Mouse (Mus musculus): Measurements from ENCODE around the gene Borcs5.

Borcs5 gene

DNA sequence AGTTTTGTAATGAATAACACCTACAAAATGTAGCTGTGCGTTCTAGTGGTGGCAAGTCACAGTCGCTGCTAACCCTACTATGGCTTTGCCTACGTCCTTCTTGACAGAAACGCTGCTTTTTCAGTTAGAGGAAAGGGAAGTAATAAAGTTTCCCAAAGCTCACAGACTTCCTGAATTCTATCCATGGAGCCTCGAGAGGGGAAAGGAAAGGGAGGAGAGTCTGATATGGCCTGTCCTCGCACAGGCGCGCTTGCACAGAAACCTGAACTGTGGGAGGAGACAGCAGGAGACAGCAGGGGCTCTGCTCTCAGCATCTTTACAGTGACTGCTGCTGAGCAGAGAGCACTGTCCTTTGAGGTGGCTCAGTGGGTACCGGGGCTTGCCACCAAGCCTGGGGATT is 8.9 kb upstream of the Borcs5 start:
- no peak for DNase-seq (ENCODE audit: low spot score)

DNA sequence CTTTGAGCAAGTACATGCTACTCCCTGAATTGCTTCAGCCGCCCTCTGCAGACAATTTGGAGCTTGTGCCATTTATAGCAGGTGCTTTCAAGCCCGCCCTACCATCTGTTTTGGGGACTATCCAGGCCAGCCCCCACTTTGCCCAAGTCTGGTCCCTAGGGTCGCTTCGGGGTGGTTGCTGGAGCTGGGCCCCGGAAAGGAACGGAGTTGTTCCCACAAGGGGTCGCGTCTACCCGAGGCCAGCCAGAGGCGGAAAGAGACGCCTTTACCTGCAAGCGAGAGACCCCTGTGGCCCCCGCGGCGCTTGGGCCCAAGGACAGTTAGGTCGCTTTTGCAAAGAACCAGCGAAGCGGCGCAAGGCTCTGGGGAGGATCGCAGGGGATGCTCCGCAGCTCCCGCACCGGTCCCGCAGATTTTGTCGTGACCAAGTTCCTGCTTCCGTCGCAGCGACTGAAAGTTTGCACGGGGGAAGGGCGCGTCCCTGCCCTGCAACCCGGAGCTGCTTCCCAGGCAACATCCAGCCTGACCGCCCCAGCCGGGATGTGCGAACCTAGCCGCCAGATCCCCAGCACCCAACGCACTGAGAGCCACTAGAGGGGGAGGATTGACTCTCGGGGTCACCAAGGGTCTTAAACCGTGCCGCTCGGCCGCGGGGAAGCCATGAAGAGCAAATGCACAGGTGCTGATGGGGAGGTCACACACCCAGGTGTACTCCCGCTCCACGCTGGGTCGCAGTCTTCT is 7.2 kb upstream of the Borcs5 start, which contains the start of gene Mansc1:
Gene Mansc1, minus strand, starts transcription at position 542 of the 741 bp plus-strand sequence.
- no peak for DNase-seq (ENCODE audit: low spot score)

GRCm38 (mm10) chr6:134632756-134633155 is 6.6 kb upstream of the Borcs5 start:
- no peak for DNase-seq (ENCODE audit: low spot score)

- DNase-seq (ENCODE audit: low spot score), result no peak
Measured at GRCm38 (mm10) chr6:134633553-134633952, 5.8 kb upstream of the Borcs5 start.

- DNase-seq (ENCODE audit: low spot score), result no peak
Measured at GRCm38 (mm10) chr6:134636476-134636875, 2.8 kb upstream of the Borcs5 start.

DNA sequence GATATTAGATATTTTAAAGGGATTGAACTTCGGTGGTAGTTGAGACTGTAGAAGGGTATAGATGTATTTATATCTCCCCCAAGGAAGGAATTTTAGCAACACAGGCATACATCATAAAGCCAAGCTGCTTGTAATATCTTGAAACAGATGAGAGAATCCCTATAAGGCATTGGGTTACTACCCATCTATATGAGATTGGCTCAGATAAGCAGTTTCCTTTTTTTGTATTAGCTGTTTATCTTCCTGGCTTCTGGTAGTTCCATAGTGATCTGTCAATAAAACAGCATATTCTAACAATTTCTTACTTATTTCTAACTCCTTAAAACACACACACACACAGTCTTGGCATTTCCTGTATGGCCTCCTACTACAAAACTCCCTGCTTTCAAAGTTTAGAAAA is 590 bp downstream of the Borcs5 start:
- no peak for DNase-seq (ENCODE audit: low spot score)

- DNase-seq (ENCODE audit: low spot score), result peak; percentile 94
Measured at GRCm38 (mm10) chr6:134640485-134641475, 1.5 kb downstream of the Borcs5 start.

DNA sequence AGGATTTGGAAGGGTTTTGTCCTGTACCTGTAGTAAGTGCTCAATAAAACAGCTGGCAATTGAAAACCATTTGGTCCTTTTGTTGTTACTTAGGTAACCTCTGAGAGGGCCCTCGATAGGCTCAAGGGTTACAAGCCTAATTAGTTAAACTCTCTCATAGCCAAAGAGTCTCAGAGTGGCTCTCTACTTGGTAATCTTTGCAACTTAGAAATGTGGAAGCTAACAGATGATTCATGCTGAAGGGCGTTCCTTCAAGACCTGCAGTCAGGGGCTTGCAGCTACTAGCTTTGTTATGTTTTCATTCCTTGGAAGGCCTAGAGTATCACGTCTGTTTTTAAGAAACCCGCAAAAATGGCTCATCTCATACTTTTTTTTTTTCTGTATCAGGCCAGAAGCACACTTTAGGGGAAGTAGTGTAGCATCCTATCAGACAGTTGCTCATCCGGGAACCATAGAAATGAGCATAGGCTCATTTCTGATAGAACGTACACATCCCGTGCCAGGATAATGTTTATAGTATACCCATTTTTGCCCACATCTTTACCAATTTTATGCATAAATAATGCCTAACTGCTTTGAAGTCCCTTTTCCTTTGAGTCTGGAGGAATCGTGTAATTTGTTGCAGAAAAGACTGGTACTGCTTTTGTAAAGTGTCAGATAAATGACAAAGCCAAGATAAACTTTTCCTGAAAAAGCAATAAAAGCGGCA is 2.6 kb downstream of the Borcs5 start:
- peak; percentile 49 for DNase-seq (ENCODE audit: low spot score)

DNA sequence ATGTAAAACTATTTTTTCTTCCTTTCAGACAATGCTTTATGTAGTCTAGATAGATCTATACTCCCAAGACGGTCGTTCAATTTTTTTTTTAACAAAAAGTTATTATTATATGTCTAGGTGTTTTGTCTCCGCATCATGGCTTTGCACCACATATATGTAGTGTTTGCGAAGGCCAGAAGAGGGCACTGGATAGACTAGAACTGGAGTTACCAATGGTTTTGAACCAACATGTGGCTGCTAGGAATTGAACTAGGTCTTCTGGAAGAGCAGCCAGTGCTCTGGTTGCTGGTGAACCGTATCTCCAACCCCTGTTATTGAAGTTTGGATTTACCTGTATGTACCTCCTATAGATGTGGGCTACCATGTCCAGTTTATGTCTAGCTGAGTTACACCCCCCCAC is 4.0 kb downstream of the Borcs5 start:
- DNase-seq (ENCODE audit: low spot score), result no peak

DNA sequence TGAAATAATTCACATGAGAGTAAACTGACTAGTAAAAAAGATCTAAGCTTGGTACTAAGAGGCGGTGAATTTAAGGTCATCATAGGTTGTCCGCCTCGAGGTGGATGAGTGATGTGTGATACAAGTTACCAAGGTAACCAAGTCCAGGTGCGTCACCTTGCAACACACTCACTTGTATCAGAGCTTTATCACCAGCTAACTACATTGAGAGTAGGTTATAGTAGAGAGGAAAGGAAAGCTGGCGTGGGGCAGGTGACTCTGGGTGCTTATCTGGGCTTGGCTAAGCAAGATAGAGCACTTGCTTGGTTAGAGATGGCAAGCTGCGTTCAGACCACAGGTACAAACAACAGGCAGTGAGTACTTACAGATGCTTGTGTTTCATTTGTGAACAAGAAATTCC is 7.5 kb downstream of the Borcs5 start:
- DNase-seq (ENCODE audit: low spot score), result no peak

GRCm38 (mm10) chr6:134647621-134648020 is 8.3 kb downstream of the Borcs5 start:
- DNase-seq (ENCODE audit: low spot score), result no peak

- no peak for DNase-seq (ENCODE audit: low spot score)
Measured at GRCm38 (mm10) chr6:134648356-134648755, 9.0 kb downstream of the Borcs5 start.

DNA sequence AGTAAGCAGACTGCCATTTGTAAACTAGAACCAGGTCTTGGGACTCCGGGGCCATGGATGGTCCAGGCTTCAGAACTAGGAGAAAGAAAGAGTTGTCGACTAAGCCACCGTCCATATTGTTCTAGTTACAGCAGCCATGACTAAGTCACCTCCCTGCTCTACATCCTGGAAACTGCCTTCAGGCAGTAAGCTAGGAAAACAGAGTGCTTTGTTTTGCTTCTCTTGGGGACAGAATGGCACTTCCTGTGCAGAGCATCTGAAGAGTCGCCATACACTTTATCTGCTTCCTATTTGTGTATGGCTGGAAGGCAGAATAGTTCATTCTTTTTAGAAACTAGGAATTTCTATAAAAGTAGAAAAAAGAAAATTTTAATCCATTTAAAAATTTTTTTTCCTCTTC is 17.2 kb downstream of the Borcs5 start:
- no peak for DNase-seq (ENCODE audit: low spot score)

GRCm38 (mm10) chr6:134659108-134659958 is 20.0 kb downstream of the Borcs5 start:
- peak; percentile 53 for DNase-seq (ENCODE audit: low spot score)

DNA sequence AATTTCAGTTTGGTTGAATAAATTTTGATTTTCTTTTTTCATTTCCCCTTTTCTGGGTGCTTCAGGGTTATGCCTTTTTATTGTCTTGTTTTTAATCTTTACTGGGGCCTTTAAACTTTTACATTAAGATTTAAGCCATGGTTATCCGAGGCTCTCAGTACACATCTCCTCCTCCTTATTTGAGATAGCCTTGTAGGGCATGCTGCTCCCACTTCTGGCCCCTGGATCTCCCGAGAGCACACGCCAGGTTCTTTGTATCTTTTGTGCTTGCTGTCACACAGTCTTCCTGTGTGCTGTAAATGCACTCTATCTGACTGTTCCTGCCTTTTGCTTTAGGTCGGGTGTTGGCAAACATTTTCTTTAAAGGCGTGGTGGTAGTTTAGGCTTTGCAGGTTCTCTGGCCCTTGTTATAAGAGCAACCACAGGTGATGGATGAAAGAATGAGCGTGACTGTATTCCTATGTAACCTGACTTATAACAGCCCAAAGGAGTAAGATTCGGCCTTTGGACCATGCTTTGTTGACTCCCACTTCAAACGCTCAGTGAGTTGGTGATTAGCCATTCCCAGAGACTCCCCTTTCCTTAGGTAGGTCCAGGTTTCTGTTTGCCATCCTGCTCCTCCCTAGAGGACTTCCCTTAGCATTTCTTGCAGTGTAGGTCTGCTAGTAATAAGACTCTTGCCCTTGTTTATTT is 21.6 kb downstream of the Borcs5 start:
- DNase-seq (ENCODE audit: low spot score), result no peak

DNA sequence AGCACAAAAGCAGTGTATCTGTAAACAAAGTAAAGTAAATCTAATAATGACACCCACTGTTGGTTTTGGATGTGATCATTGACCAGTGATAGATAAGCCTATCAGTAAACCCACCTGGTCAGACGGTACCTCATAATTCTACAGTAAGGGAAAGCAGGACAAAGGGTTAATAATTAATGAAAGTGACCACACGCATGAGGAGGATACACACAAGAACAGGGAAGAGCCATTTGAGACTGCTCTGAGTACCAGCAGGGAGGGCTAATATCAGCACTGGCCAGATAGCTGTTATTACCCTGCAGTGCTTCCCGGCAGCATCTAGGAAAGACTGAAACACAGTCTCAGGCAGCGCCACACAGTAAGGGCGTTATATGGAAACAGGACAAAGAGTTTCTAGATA is 25.3 kb downstream of the Borcs5 start:
- no peak for DNase-seq (ENCODE audit: low spot score)

DNA sequence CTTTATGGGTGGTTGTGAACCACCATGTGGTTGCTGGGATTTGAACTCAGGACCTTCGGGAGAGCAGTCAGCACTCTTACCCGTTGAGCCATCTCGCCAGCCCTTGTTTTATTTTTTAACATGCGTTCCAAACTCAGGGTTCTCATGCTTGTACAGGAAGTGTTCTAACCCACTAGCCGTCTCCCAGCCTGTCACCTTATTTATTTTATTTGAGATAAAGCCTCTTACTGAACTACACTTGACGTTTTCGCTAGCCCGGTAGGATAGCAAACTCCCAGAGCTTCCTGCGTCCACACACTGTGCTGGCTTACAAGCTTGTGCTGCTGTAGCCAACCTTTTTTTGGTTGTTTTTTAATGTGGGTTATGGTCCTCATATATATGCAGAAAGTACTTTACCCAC is 26.5 kb downstream of the Borcs5 start:
- DNase-seq (ENCODE audit: low spot score), result no peak

DNA sequence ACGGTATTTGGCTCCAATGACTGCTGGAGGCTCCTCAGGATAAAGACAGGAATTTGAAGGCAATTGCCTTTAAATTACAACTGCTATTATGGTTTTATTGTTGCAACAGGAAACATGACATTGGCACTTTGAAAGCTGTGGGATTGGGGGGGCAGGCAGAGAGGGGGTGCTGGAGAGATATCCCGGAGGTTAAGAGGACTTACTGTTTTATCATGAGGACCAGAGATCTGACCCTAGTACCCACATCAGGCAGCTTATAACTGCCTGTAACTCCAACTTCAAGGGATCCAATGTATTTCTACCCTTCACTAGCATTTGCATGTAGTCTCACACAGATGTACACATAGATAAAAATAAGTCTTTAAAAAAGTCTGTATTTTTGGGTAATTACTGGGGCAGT is 29.2 kb downstream of the Borcs5 start:
- DNase-seq (ENCODE audit: low spot score), result no peak

DNA sequence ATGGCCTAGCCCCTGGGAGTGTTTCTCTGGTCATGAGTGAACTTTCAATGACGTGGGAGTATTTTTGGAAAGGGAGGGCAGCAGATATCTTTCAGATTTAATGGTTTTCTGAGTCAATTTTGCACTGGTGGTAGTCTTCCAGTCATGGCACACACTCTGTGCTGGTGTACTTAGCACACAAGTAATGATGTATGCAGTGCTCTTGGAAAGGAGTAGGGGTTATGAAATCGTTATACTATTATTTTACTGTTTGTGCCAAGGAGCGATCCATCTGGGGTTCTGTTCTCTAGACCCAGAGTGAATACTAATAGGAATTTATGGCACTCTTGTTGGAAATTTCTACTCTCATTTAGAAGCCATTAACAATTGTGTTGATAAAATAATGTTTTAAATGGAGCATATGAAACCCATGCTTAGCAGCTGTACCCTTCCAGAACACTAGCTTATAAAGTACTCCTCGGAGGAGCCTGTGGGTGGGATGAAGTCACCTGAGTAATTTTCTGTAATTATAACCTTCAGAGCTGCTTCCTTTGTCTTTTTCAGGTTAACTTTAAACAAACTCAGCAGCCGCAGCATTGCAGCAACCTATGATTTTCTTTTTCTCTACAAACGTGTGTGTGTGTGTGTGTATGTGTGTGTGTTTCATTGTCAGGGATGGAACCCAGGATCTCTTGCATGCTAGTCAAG is 30.0 kb downstream of the Borcs5 start:
- DNase-seq (ENCODE audit: low spot score), result no peak

DNA sequence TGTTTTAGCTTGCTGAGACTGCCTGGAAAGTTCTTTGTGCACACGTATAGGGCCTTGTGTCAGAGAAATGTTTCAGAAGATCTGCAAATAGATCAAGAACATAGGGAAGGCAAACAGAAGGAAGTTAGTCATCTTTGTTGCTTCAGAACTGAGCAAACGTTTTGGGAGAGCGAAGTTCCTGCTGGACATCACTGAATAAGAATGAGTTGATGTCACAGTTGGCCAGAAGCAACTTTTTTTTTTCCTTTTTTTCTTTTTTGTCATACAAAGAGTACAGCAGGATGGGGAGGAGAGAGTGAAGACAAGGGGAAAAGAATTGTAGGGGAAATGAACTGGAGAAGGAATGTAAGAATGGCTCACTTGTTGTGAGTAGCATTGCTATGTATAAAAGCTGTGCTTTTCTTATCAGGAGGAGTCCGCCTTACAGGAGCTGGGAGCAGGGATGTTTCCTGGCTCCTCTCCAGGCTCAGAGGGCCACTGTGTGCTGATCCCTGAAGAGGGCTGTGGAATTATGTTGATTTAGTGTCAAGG is 31.6 kb downstream of the Borcs5 start:
- DNase-seq (ENCODE audit: low spot score), result no peak
